Mouse (Mus musculus) layer of hippocampus, adult 18-20 months (tissue): ENCODE results near the gene Naip2. TPM values are rescaled to one million over a fixed set of nuclear protein-coding genes. Genes with fewer than 3 reads are reported as not detected.
"Not testable (repeated sequence)": the region's sequence is repeated elsewhere in the genome, so short reads cannot be mapped to it uniquely, and the experiment has no call there.

Experiments used
- DNase-seq, 2 experiments: peaks; one replicate each; pipeline ENCODE4 v3.0.0; 2022; ENCODE audit warnings: low spot score in 2 of 2
- long read RNA-seq: library from polyadenylated mRNA; stranded (forward); transcript quantifications from one replicate; pipeline ENCODE4 v2.0.0, GENCODE M21; 2021
- total RNA-seq, 2 experiments: library from RNA; stranded (reverse); gene quantifications; 2 replicates each; pipeline ENCODE4 v1.2.3; 2021

Gene Naip2
- under 1 TPM; 0.48 to 0.59 TPM for total RNA-seq
- long read RNA-seq = 0 reads

DNA sequence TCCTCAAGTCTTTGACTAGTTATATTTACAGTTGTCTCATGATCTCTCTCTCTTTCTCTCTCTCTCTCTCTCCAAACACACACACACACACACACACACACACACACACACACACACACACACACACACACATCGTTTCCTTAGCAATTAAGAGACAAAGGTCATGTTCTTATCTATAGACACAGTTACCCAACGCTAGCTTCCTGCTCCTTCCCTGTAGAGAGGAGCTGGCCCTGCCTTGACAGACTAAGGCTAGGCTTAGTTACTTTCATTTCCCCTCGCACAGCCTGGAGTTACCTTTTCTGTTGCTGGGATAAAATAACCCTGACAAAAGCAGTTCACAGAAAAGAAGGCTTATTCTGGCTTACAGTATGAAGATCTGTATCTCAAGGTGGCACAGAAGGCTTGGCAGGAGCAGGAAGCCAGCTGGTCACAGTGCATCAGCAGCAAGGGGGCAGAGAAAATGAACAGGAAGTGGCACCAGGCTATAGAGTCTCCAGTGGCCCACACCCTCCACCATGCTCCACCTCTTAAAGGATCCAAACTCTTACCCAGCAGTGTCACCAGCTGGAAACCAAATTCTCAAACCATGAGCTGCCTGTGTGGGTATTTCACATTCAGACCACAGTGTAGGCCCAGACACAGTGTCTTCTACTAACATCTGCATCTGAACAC lies at the start of gene Naip2:
TSS of gene Naip2 (minus strand) at position 434 of the 675 bp plus-strand sequence.
- DNase-seq = not testable (repeated sequence)

GRCm38 (mm10) chr13:100246896-100247519 lies 45.1 kb upstream of the Naip2 start:
- not testable (repeated sequence) for DNase-seq

DNA sequence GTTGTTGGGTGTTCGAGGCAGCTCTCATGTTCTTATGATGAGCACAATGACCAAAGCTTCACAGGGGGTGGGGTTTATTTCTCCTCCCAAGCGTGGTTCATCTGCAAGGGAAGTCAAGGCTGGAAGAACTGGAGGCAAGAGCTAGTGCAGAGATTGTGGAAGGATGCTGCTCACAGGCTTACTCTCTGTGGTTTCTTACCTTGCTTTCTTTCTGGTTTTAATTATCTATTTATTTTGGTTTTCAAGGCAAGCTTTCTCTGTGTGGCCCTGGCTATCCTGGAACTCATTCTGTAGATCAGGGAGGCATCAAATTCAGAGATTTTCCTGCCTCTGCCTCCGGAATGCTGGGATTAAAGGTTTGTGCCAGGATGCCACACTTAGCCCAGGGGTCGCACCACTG lies 44.3 kb upstream of the Naip2 start, which contains the start of gene Naip5:
TSS of gene Naip5 (minus strand) at position 101 of the 400 bp plus-strand sequence.
- DNase-seq = not testable (repeated sequence)

DNA sequence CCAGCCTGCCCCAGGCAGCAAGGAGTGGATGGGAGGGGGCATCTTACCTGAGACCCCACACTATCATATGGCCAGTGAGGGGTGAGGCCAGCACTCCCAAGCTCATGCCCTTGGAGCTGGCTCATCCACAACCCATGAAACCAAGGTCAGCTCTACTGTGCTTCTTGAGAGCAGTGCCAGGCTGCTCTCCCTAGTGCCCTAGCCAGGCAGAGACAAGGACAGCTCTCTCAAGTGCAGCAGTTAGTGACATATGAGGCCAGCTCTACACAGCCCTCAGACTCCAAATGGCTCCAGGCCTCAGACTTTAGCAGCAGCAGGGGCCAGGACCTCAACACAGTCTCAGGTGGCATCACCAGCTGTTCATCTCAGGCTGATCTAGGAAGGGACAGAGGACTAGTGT lies 41.8 kb upstream of the Naip2 start:
- DNase-seq = no peak

DNA sequence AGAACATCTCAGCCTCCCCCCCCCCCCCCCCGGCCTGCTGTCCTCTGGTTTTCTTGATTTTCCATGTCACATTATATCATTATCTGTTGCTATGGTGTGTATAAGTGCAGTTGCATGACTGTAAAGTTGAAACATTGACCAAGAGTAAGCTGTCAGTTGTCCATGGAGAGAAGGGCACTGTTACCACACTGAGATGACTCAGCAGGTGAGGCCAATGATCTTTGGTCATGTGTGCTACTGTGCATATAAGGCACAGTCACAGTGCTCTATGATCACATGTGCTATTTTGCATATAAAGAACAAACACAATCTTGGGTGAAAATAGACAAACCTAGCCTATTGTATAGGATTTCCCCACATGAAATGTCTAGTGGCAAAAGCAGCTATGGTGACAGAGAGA lies 11.8 kb upstream of the Naip2 start:
- DNase-seq = not testable (repeated sequence)

GRCm38 (mm10) chr13:100210540-100210939 lies 8.6 kb upstream of the Naip2 start:
- DNase-seq = no peak

- DNase-seq = no peak
These were observed 1.4 kb upstream of the Naip2 start for GRCm38 (mm10) chr13:100203319-100203718.

DNA sequence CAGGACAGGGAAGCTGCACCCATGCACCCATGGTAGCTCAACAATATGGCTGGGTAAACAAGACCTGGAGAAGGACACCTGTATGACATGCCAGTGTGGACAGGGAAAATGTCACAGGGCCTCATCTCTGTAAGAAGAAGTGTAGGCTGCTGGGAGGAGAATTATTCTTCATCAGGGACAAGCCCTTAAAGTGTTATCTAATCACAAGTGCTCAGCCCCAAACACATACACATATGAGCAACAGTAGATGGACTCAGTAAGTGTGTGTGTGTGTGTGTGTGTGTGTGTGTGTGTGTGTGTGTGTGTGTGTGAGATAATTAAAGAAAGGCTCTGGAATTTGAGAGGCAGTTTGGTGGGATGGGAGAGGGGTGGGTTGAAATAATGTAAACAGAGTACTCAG lies 1.1 kb downstream of the Naip2 start:
- DNase-seq = no peak

GRCm38 (mm10) chr13:100195421-100195820 lies 6.5 kb downstream of the Naip2 start:
- DNase-seq = no peak

DNA sequence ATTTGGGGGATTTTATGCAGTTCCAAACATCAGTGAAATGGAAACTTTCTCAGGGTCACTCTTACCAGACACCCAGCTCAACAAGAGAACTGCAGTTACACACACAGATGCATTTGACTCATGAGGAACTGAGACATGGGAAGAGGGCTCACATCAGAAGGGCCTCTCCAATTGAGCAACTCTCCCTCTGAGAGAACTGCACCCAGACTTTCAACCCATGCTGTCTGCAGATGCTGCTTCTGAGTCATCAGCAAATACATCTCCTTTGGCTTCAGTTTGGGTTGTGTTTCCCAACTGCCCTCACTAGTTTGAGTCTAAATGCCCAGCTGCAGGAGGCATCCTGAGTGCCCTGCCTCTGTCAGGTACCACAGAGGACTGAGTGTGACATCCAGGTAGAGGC lies 18.8 kb downstream of the Naip2 start:
- not testable (repeated sequence) for DNase-seq

- DNase-seq = peak in 1 of 2 experiments; percentile 14
These were observed 27.5 kb downstream of the Naip2 start for GRCm38 (mm10) chr13:100174360-100174759.

- not testable (repeated sequence) for DNase-seq
These were observed 35.5 kb downstream of the Naip2 start for GRCm38 (mm10) chr13:100166378-100166777.

- not testable (repeated sequence) for DNase-seq
These were observed 39.4 kb downstream of the Naip2 start for GRCm38 (mm10) chr13:100162467-100162866.

DNA sequence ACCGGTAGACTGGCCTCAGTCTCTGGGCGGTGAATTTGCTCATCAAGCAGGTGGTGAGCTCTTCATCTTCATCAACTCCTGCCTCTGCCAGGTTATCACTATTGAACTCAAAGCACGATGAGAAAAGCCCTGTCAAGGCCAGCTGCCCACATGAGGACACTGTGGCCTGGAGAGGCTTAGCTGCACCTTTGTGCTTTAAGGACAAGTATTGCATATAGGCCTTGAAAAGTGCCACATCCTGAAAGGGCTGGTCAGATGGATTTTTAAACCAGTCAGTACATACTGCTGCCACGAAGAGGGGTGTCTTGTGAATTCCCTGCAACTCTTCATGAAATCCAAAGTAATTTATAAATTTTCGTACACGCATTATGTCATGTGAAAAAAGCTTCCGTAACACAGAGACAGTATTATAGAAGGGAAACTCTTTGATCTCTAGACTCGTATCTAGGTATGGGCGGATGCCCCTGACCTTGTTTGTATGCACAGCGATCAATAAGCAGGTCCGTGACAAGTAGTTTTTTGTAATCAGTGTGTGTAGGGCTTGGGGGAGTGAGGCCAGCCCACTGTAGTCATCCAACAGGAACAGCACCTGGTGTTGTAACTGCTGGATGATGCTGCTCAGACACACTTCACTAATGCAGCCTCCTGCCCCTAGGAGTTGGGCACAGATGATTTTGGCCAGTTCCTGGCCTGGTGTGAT lies 40.6 kb downstream of the Naip2 start:
- DNase-seq = not testable (repeated sequence)

DNA sequence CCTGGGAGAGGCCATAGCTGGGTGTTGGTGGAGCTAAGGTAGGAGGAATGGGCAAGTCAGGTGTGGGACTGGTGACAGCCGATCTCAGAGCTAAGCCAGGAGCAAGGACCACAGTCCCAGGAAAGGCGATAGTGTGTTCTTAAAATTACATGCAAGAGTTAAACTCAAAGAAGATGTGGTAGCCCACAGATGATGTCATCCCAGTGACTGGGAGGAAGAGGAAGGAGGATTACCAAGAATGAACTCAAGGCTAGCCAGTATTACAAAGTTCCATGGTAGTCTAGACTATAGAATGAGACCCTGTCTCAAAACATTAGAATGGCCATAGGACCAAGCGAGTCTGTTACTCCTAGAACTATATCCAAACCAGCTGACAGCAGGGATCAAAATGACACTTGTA lies 45.3 kb downstream of the Naip2 start:
- no peak for DNase-seq

DNA sequence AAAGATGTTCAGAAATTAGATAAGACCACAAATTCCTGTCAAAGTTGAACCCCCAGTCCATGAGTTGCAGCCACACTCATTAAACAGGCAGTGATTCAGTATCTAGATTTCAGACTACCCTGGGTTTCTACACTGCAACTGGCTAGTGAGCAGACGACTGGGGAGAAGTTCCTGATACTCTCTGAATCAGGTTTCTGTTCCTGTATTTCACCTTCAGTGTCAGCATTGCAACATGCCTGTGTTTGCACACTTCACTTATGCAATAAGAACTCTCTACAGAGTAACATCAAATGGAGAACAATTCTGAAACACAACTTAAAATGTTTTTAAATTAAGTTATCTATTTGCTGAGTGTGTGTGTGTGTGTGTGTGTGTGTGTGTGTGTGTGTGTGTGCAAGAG lies 49.2 kb downstream of the Naip2 start:
- DNase-seq = no peak

GRCm38 (mm10) chr13:100141646-100142314 lies 60.1 kb downstream of the Naip2 start:
- no peak for DNase-seq

DNA sequence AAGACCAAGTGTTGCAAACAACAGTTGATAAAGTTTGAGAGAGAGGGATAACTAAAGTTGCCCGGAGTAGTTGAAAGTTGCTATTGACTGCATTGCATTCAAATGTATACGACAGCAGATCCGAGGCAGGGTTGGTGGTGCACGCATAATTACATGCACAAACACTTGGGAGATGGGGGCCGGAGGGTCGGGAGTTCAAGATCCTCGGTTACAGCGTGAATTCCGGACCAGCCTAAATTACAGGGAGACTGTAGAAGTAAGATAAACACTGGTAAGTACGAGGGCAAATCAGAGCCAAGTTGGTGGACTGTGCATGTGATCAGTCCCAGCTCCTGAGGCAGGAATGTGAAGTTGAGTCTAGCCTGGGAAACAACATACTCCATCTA lies 76.6 kb downstream of the Naip2 start:
- DNase-seq = no peak

DNA sequence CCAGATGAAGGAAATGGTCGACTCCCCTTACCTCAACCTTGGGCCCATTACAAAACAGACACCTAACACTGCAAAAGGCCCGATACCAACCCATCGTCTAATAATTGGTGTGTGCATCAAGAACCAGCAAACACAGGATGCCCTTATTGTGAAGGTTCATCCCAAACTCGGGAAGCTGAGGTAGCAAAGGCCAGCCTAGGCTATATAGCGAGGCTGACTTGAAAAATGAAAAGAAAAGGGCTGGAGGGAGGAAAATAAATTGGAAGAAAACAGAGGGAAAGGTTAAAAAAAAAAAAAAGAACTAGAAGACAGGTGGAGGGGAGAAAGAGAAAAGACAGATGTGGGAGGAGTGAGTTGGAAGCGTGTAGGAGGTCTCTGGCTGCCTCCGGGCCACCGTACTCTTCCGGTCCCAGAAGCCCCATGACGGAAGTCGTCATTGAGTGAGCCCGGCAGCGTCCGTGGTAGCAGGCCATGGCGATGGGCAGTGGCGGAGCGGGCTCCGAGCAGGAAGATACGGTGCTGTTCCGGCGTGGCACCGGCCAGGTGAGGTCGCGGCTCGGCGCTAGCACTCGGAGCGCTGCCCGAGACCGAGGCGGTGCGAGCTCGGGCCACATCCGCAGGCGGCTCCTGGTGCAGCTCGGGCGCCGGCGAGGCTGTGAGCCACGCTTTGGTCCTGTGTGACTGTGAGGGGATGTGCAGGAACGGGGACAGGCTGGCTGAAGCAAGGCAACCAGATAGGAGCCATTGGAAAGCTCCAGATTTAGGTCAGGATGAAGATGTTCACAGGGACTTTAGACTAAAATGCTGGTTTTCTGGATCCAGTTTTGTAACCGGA lies 77.3 kb downstream of the Naip2 start, which contains the start of gene Smn1:
TSS of gene Smn1 (plus strand) at position 430 of the 835 bp plus-strand sequence.
- peak; percentile 94 to 98 for DNase-seq

- no peak for DNase-seq
These were observed 77.9 kb downstream of the Naip2 start for GRCm38 (mm10) chr13:100123970-100124369.
